Mouse (Mus musculus) CH12.LX (cell line): ENCODE results near the gene Cd3e.

Experiments
- CTCF ChIP-seq, 2 experiments: IDR thresholded peaks in 1 of 2; conservative IDR thresholded peaks in 1 of 2; 2 replicates each; pipeline ENCODE4 v1.5.1; 2011 to 2012; ENCODE audit warnings: low read depth in 2 of 2, low read length in 2 of 2, improper control_type of control experiment in 1 of 2, inconsistent platforms in 1 of 2, mild to moderate bottlenecking in 1 of 2, moderate library complexity in 1 of 2
- EP300 ChIP-seq: IDR thresholded peaks from 2 replicates; pipeline ENCODE4 v1.6.1; 2011; ENCODE audit warnings: low read length, improper control_type of control experiment
- HCFC1 ChIP-seq: IDR thresholded peaks from 2 replicates; pipeline ENCODE4 v1.6.1; 2012; ENCODE audit warnings: low read depth, mild to moderate bottlenecking, inconsistent platforms, low read length, improper control_type of control experiment
- JUND ChIP-seq: conservative IDR thresholded peaks from 2 replicates; pipeline ENCODE4 v1.6.1; 2011; ENCODE audit warnings: low read depth, low read length, improper control_type of control experiment
- KAT2A ChIP-seq: IDR thresholded peaks from 2 replicates; pipeline ENCODE4 v1.6.1; 2012; ENCODE audit warnings: low read length, improper control_type of control experiment, inconsistent platforms; ENCODE audit not compliant: insufficient replicate concordance
- MEF2A ChIP-seq: IDR thresholded peaks from 2 replicates; pipeline ENCODE4 v1.6.1; 2014; ENCODE audit warnings: low read depth, mild to moderate bottlenecking, inconsistent platforms, low read length, improper control_type of control experiment, borderline replicate concordance
- POLR2A ChIP-seq: IDR thresholded peaks from 2 replicates; pipeline ENCODE4 v1.6.1; 2011; ENCODE audit warnings: low read depth, mild to moderate bottlenecking, improper control_type of control experiment, low read length
- TCF12 ChIP-seq: IDR thresholded peaks from 2 replicates; pipeline ENCODE4 v1.6.1; 2014; ENCODE audit warnings: low read depth, mild to moderate bottlenecking, inconsistent platforms, low read length, improper control_type of control experiment
- ZC3H11A ChIP-seq: IDR thresholded peaks from 2 replicates; pipeline ENCODE4 v1.6.1; 2012; ENCODE audit warnings: low read depth, mild to moderate bottlenecking, inconsistent platforms, low read length, improper control_type of control experiment

DNA sequence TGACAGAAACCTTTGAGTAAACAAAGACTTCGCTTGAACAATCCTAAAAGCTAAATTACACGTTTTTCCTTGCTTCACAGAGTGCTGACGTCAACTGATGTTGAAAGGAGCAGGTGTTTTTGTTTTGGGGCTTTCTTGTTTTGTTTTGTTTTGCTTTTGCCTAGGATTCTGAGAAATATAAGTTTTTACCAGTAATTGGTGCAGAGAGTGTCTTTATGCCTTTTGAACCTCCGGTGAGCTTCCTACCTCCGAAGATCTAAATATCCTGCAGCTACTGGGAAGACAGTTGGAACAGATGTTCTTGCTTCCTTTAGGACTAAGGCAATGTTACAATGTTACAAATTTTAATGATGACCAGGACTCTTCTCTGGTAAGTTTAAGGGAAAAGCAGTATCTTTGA, 30.1 kb upstream of the Cd3e start, which contains the start of gene Mpzl2:
- no peak for TF ChIP-seq ZC3H11A
- no peak for TF ChIP-seq POLR2A
- TF ChIP-seq MEF2A = no peak
- no peak for TF ChIP-seq KAT2A
- TF ChIP-seq CTCF (conservative IDR thresholded peaks at IDR 0.05 in 1 of 2, IDR thresholded peaks at IDR 0.05 in 1 of 2; ENCODE audit: low read depth in 2 of 2, low read length in 2 of 2) = no peak
- no peak for TF ChIP-seq JUND
- TF ChIP-seq HCFC1 = no peak
- TF ChIP-seq EP300 = no peak
- TF ChIP-seq TCF12 = no peak
